Mouse (Mus musculus) lung, adult 2 months (tissue): ENCODE data around the gene Pced1a. TPM values are rescaled to one million over a fixed set of nuclear protein-coding genes. Genes with fewer than 3 reads are reported as not detected.
"Not testable (repeated sequence)": the region's sequence is repeated elsewhere in the genome, so short reads cannot be mapped to it uniquely, and the experiment has no call there.

Experiments used
- DNase-seq: peaks from one replicate; pipeline ENCODE4 v3.0.0; 2022
- H3K4me1 ChIP-seq: fragments of 200-500 bp; 2 replicates; pipeline ENCODE4 v1.6.1; 2011; ENCODE audit warnings: low read length; ENCODE audit not compliant: control insufficient read depth, insufficient read depth
- H3K4me3 ChIP-seq: fragments of 200-500 bp; replicated peaks from 2 replicates; pipeline ENCODE3; 2011; ENCODE audit warnings: low read depth, mild to moderate bottlenecking, control low read depth, low read length; ENCODE audit errors: extremely low read depth
- CTCF ChIP-seq: fragments of 200-500 bp; IDR thresholded peaks from 2 replicates; pipeline ENCODE4 v1.5.1; 2011; ENCODE audit warnings: mild to moderate bottlenecking, low read length, control low read depth; ENCODE audit not compliant: insufficient read depth
- POLR2A ChIP-seq: fragments of 200-500 bp; IDR thresholded peaks from 2 replicates; pipeline ENCODE4 v1.6.1; 2011; ENCODE audit warnings: low read depth, mild to moderate bottlenecking, control low read depth, low read length, borderline replicate concordance; ENCODE audit errors: extremely low read depth
- WGBS: fragments of 180-500 bp; shearing (Covaris S2); methylation state at CpG from one replicate; pipeline ENCODE4 v1.1.7; 2018; 5-methylcytosine and 5-hydroxymethylcytosine counted together
- polyA plus RNA-seq: library from polyadenylated mRNA; depleted of rRNA; stranded (reverse); fragments of >200 nt; gene quantifications from 2 replicates; pipeline ENCODE4 v1.2.3, GENCODE M21; 2012; rRNA removed

Pced1a gene
- polyA plus RNA-seq, 1 experiment, result 31.7 TPM

DNA sequence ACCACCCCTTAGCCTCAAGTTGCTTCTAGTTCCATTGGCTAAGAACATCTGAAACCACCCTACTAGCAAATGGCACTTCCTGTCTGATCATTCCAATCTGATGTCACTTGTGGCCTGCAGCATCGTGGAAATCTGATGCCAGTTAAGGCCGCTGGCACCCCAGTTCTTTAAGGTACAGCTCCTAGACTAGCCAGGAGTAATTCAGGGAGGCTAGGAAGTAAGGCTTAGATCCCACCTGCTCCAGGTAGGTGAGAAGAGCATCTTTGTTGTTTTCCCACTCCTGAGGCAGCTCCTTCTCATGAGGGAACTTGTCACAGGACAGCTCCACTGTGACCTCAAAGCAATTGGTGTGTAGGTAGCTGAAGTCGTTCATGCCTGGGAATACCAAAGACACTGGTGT is 31.7 kb downstream of the Pced1a start:
- TF ChIP-seq CTCF, result no peak
- TF ChIP-seq POLR2A, result no peak
- DNase-seq, result no peak
- 80% methylated on average over 3 of the region's 3 CpGs for WGBS
- no peaks in the 10 kb centered on the region for H3K4me1 ChIP-seq
- H3K4me3 ChIP-seq, result no peak overlapping the region

DNA sequence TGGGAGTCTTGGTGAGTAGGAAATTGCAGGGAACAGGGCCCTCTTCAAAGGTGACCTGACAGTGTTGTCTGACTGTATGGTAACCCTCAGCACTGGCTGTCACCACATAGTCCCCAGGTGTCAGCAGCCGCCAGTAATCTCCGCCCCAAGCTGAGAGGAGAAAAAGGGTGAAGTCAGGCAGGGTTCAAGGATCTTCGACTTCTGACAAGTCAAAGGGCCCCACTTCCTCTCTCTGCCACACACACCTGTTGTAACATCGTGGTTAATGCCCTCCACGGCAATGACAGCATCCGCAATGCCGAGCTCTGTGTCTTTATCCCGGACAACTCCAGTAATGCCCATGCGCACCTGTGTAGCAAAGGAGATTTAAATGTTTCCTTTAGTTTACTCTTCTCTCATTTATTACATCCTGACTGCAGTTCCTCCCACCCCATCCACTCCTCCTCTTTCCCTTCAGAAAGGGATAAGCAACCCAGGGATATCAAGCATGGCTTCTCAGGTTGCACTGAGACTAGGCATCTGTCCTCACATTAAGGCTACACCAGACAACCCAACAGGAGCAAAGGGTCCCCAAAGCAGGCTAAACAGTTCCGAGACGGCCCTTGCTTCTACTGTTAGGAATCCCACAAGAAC is 33.4 kb downstream of the Pced1a start:
- Histone ChIP-seq H3K4me3 (no peak overlapping the region), H3K4me1 (no peaks in the 10 kb centered on the region)
- DNase-seq, result no peak
- TF ChIP-seq POLR2A, result no peak
- no peak for TF ChIP-seq CTCF
- WGBS, result 77% methylated on average over 11 of the region's 11 CpGs

DNA sequence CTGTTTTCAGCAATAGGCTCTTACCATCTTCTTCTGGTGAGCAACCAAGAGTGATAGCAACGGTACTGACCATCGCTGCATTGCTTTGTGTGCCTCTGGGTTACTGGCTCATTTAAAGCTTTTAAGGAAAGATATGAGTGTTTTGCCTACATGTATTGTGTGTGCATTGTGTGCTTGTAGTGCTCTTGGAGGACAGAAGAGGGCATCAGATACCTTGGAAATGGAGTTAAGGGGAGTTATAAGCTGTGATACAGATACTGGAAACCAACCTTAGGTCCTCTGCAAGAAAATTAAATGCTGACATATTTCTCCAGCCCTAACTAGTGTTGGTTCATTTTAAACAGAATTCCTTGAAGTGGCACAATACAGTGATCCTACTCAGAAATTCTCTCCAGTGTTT is 35.7 kb downstream of the Pced1a start:
- Histone ChIP-seq H3K4me1 (no peaks in the 10 kb centered on the region), H3K4me3 (no peak overlapping the region)
- 77% methylated on average over 2 of the region's 2 CpGs for WGBS
- TF ChIP-seq POLR2A, result no peak
- no peak for DNase-seq

DNA sequence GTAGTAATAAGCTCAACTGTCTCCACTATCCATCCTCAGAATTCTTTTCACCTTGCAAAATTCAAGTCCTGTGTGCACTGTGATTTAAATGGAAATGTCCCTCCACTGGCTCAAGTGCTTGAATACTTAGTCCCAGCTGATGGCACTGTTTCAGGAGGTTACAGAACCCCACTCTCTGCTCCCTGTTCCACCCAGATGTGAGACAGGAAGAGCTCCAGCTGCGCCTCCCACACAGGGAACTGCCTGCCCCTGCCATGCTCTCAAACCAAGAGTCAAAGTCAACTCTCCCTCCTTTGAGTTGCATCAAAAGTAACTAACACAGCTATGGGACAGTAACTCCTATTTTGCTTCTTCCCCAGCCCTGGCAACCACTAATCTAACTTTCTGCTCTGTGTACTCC is 38.3 kb downstream of the Pced1a start:
- H3K4me1 ChIP-seq, result no peaks in the 10 kb centered on the region
- TF ChIP-seq POLR2A, result no peak
- DNase-seq, result no peak
- no peak overlapping the region for H3K4me3 ChIP-seq
- 57% methylated on average over 1 of the region's 1 CpGs for WGBS

DNA sequence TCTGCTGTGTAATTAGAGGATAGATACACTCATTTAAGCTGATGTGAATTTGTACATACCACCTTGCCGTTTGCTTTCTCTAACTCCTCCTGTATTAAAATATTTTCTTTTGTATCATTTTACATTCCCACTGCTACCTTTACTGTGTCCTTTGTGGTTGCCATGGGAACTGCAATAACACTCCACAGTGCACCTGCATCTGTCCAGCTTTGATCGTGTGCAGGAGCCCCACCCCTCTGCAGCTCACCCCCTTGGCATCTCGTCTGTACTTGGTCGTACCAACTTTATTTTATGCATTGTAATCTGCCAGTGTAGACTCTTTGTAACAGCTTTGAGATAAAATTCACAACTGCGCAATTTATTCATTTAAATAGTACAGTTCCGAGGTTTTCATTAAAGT is 40.6 kb downstream of the Pced1a start:
- Histone ChIP-seq H3K4me3 (no peak overlapping the region), H3K4me1 (no peaks in the 10 kb centered on the region)
- TF ChIP-seq POLR2A (no peak), CTCF (no peak)
- DNase-seq, result no peak
- 56% methylated on average over 6 of the region's 6 CpGs for WGBS

DNA sequence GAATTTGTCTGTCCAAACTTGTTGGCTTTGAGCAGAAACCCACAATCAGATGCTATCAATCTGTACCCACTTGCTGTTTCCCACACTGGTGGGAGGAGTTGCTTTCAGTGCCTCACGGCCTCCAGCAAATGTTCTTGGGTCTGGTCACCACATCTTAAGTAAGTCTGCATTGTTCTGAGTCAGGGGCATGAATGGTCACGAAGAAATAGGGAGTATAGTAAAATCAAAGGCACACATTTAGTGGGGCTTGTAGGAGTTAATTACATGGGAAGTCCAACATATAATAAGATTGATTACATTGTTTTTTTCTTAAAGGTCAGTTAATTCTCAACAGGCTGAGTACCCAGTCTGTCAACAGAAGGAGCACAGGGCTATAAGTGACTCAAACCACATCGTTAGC is 41.3 kb downstream of the Pced1a start:
- TF ChIP-seq POLR2A, result no peak
- no peak for TF ChIP-seq CTCF
- no peak overlapping the region for H3K4me3 ChIP-seq
- 50% methylated on average over 3 of the region's 3 CpGs for WGBS
- no peaks in the 10 kb centered on the region for H3K4me1 ChIP-seq
- no peak for DNase-seq

DNA sequence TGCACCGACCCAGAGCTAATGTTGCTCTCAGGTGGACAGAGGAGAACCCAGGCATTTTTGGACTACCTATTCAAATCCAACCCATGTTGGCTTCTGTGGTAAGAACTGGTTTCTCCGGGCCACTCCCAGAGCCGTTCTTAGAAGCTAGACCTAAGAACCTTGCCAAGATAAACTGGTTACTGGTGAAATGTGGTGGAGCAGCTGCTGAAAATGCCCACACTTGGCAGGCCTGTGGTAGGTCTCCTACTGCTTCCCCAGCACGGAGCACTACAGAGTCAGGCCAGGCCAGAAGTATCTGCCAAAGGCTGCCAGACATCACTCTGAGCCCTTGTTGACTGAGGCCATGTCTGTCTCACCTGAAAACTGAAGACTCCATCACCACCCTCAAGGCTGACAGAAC is 49.5 kb downstream of the Pced1a start:
- TF ChIP-seq POLR2A, result no peak
- TF ChIP-seq CTCF, result no peak
- no peak for DNase-seq
- Histone ChIP-seq H3K4me3 (no peak overlapping the region), H3K4me1 (no peaks in the 10 kb centered on the region)
- 64% methylated on average over 4 of the region's 4 CpGs for WGBS

DNA sequence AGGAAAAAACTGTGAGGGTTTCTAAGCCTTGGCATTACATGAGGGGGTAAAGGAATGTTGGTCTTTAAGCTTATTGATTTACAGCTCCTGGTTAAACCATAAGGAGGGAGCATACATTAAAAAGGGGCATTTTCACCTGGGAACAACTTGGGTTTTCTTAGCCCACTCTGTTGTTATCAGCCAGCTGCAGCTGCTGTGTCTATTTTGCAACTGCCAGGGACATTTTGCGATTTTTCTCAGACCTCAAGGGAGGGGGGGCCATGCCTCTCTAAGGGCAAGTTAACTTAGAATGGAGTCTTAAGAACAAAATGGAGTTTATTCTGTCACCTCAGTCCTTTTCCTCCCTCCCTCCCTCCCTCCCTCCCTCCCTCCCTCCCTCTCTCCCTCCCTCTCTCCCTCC is 51.5 kb downstream of the Pced1a start:
- not testable (repeated sequence) for DNase-seq, H3K4me3 ChIP-seq, H3K4me1 ChIP-seq
- WGBS, result 22% methylated on average over 1 of the region's 1 CpGs

DNA sequence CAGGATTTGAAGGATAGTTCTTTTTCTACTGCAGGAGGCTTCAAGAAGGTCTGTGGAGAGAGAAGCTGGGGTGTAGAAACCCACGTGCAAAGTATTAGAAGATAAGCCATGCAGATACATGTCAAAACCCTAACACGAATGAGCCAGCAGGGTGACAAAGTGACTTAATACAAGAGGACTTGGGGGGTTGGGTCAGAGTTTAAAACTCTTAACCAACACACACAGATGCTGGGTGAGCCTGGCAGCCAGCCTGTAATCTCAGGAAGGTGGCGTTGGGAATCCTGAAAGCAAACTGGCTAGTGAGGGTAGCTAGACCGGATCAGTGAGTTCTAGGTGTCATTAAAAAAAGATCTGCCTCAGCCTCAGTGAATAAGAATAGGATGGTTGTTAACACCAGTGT is 57.1 kb downstream of the Pced1a start:
- WGBS, result 50% methylated on average over 4 of the region's 4 CpGs
- Histone ChIP-seq H3K4me1 (no peaks in the 10 kb centered on the region), H3K4me3 (no peak overlapping the region)
- TF ChIP-seq CTCF (no peak), POLR2A (no peak)
- DNase-seq, result no peak

Other genes starting within 250 kb of the Pced1a start
- gene Snrpb, start 245.3 kb downstream of the Pced1a start, polyA plus RNA-seq, result 245 and 297 TPM in 2 replicates
- not detected in 2 replicates for gene Tmc2, start 229.5 kb downstream of the Pced1a start, polyA plus RNA-seq
- 30.6 and 46.7 TPM in 2 replicates for gene Nop56, start 150.3 kb downstream of the Pced1a start, polyA plus RNA-seq
- gene Idh3b, start 140.2 kb downstream of the Pced1a start, polyA plus RNA-seq, result 96.6 and 133 TPM in 2 replicates
- gene Ebf4, start 129.5 kb downstream of the Pced1a start, polyA plus RNA-seq, result 3.6 and 3.8 TPM in 2 replicates
- gene Cpxm1, start 27.1 kb downstream of the Pced1a start, polyA plus RNA-seq, result 17.6 and 20.5 TPM in 2 replicates
- gene Gm28372, start 19.5 kb downstream of the Pced1a start, polyA plus RNA-seq, result not detected in 2 replicates
- not detected in 2 replicates for gene 1700020A23Rik, start 19.4 kb downstream of the Pced1a start, polyA plus RNA-seq
- not detected in 2 replicates for gene Tmem239, start 18.2 kb downstream of the Pced1a start, polyA plus RNA-seq
- gene Vps16, start 362 bp downstream of the Pced1a start, polyA plus RNA-seq, result 45.3 and 67.2 TPM in 2 replicates
- 56.5 and 64.3 TPM in 2 replicates for gene Ptpra, start 25.6 kb upstream of the Pced1a start, polyA plus RNA-seq
- gene Mrps26, start 139.0 kb upstream of the Pced1a start, polyA plus RNA-seq, result 46.3 and 66.6 TPM in 2 replicates
- gene Oxt, start 151.5 kb upstream of the Pced1a start, polyA plus RNA-seq, result 0.28 TPM in 1 of 2 replicates, not detected in the other
- gene Avp, start 157.9 kb upstream of the Pced1a start, polyA plus RNA-seq, result 0.26 TPM in 1 of 2 replicates, not detected in the other
- gene Fastkd5, start 205.3 kb upstream of the Pced1a start, polyA plus RNA-seq, result 1.1 and 2.1 TPM in 2 replicates
- gene Ubox5, start 205.3 kb upstream of the Pced1a start, polyA plus RNA-seq, result 4.7 and 6.0 TPM in 2 replicates
- gene Lzts3, start 218.1 kb upstream of the Pced1a start, polyA plus RNA-seq, result 9.7 and 11.1 TPM in 2 replicates
- 61.0 and 70.3 TPM in 2 replicates for gene Ddrgk1, start 240.0 kb upstream of the Pced1a start, polyA plus RNA-seq
- gene Itpa, start 242.9 kb upstream of the Pced1a start, polyA plus RNA-seq, result 16.5 and 17.1 TPM in 2 replicates